Mouse (Mus musculus): ENCODE data around the gene Gdf7.

GRCm38 (mm10) chr12:8333617-8334016 lies 31.9 kb upstream of the Gdf7 start:
- TF ChIP-seq CTCF (IDR thresholded peaks at IDR 0.05; ENCODE audit: low read depth) (no peak), EP300 (IDR thresholded peaks at IDR 0.05; ENCODE audit: low read depth) (no peak)

Measured in liver, embryonic 14.5 days (tissue).